Mouse (Mus musculus) stomach, postnatal 0 days (tissue): ENCODE data around the gene Slc43a3. TPM values are rescaled to one million over a fixed set of nuclear protein-coding genes. Genes with fewer than 3 reads are reported as not detected.

Experiments used
- ATAC-seq: fragments of 200-750 bp; cut with Nextera tagmentation; 2 replicates; pipeline ENCODE4 v1.8.0; 2017; ENCODE audit not compliant: low FRiP score, low TSS enrichment
- DNase-seq: peaks from one replicate; pipeline ENCODE4 v3.0.0-alpha.2; 2016; ENCODE audit warnings: low spot score
- H3K27ac ChIP-seq: fragments of 300-500 bp; sonication (generic); replicated peaks from 2 replicates; pipeline ENCODE4 v1.5.1; 2014; ENCODE audit warnings: mild to moderate bottlenecking, control low read depth
- H3K27me3 ChIP-seq: fragments of 300-500 bp; sonication (generic); 2 replicates; pipeline ENCODE4 v1.6.1; 2014; ENCODE audit warnings: low read length; ENCODE audit not compliant: control insufficient read depth, insufficient read depth
- H3K36me3 ChIP-seq: fragments of 300-500 bp; sonication (generic); 2 replicates; pipeline ENCODE4 v1.6.1; 2014; ENCODE audit warnings: low read length, mixed read lengths; ENCODE audit not compliant: control insufficient read depth, insufficient read depth
- H3K4me1 ChIP-seq: fragments of 300-500 bp; sonication (generic); replicated peaks from 2 replicates; pipeline ENCODE4 v1.6.1; 2014; ENCODE audit warnings: antibody characterized with exemption; ENCODE audit not compliant: control insufficient read depth, insufficient read depth
- H3K4me2 ChIP-seq: fragments of 300-500 bp; sonication (generic); replicated peaks from 2 replicates; pipeline ENCODE4 v1.6.1; 2014; ENCODE audit warnings: low read depth, mild to moderate bottlenecking, control low read depth, moderate library complexity
- H3K4me3 ChIP-seq: fragments of 300-500 bp; sonication (generic); 2 replicates; pipeline ENCODE4 v1.5.1; 2014; ENCODE audit warnings: low read depth, low read length, control low read depth
- H3K9ac ChIP-seq: fragments of 300-500 bp; sonication (generic); 2 replicates; pipeline ENCODE4 v1.6.1; 2014; ENCODE audit warnings: mild to moderate bottlenecking, low read length, control low read depth, mixed read lengths
- H3K9me3 ChIP-seq: fragments of 300-500 bp; sonication (generic); 2 replicates; pipeline ENCODE4 v1.6.1; 2016; ENCODE audit warnings: low read length; ENCODE audit not compliant: control insufficient read depth
- CTCF ChIP-seq: IDR thresholded peaks from 2 replicates; pipeline ENCODE4 v1.5.1; 2016; ENCODE audit warnings: antibody characterized with exemption, low read depth, mild to moderate bottlenecking, moderate library complexity
- EP300 ChIP-seq: optimal IDR thresholded peaks from 2 replicates; pipeline ENCODE3; 2016; ENCODE audit warnings: antibody characterized with exemption
- WGBS: fragments of 180-500 bp; shearing (Covaris S2); extraction: QIAGEN DNeasy Blood & Tissue Kit; methylation state at CpG from one replicate; pipeline ENCODE4 v1.1.7; 2014; 5-methylcytosine and 5-hydroxymethylcytosine counted together
- polyA plus RNA-seq: library from polyadenylated mRNA; unstranded; fragments of >200 nt; fragmentation: Nextera tagmentation; extraction: Ambion mirVana; gene quantifications from 2 replicates; pipeline ENCODE4 v1.2.1, GENCODE M21; 2015

Gene Slc43a3
- polyA plus RNA-seq, 1 experiment from 2014 or later, result 16.5 TPM

DNA sequence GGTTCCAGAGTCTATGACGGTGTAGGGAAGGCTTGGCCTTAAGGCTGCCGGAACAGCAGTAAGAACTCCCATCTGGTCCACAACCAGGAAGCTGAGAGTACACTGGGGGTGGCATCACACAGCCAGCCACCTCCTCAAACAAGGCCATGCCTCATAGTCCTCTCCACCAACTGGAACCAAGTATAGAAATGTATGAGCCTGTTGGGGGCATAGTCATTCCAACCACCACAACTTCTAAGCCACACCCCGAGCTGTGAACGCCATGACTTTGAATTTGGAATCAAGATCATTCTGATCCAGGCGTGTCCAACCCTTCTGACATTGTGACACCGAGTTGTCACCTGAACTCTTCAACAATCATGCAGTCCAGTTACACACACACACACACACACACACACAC, 3.3 kb downstream of the Slc43a3 start:
- H3K4me1 ChIP-seq, result peaks cover 3% of the 10 kb centered on the region; the same call in 1 of the 2 replicates

DNA sequence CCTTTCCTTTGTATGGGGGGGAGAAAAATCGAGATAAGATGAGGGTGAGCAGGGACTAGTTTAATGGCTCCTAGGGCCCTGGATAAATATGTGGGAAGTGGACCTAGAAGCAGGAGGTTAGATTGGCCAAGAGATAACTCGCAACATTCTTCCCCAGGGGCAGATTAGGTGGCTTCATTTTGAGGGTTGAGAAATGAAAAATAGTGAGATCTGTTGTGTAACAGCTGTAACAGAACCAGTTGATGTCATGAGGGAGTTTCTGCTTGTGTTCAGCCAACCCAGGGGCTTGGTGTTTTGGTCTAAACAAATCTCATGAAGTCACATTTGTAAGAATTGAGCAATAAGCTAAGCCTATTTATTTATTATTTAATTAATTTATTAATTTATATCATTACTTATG, 5.0 kb downstream of the Slc43a3 start:
- no peak for DNase-seq
- H3K36me3 ChIP-seq, result no peaks in the 10 kb centered on the region

More for the DNA sequence above, 3.3 kb downstream of the Slc43a3 start:
- Histone ChIP-seq H3K36me3 (no peaks in the 10 kb centered on the region), H3K27me3 (no peaks in the 10 kb centered on the region), H3K4me2 (no peak overlapping the region), H3K9ac (no peak overlapping the region), H3K9me3 (no peaks in the 10 kb centered on the region), H3K4me3 (no peak overlapping the region), H3K27ac (no peak overlapping the region)
- TF ChIP-seq CTCF (no peak), EP300 (no peak)
- DNase-seq (no peak), ATAC-seq (no peak)
- 93% methylated on average over 6 of the region's 6 CpGs for WGBS

DNA sequence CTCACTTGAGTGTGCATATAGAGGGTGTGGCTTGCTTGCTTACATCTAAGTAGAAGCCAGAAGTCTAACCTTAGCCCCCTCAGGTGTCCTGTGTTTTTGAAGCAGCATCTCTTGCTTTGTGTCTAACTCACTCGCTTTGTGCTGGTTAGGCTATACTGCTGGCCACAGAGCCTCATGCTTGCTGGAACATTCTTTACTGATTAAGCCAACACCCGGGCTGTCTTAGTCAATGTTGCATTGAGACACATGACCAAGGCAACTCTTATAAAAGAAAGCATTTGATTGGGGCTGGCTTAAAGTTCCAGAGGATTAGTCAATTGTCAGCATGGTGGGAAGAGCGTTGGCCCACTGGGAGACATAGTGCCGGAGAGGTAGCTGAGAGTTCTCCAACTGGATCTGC, 5.4 kb downstream of the Slc43a3 start:
- no peak overlapping the region for H3K4me3 ChIP-seq
- no peak overlapping the region for H3K4me2 ChIP-seq
- H3K27me3 ChIP-seq, result no peaks in the 10 kb centered on the region
- no peak overlapping the region for H3K9ac ChIP-seq
- 85% methylated on average over 4 of the region's 4 CpGs for WGBS
- DNase-seq, result no peak
- H3K27ac ChIP-seq, result no peak overlapping the region
- no peak for ATAC-seq
- H3K9me3 ChIP-seq, result no peaks in the 10 kb centered on the region
- no peak for TF ChIP-seq CTCF
- TF ChIP-seq EP300, result no peak
- peaks cover 3% of the 10 kb centered on the region; the same call in 1 of the 2 replicates for H3K4me1 ChIP-seq
- H3K36me3 ChIP-seq, result no peaks in the 10 kb centered on the region

More for the DNA sequence above, 5.0 kb downstream of the Slc43a3 start:
- TF ChIP-seq CTCF (no peak), EP300 (no peak)
- Histone ChIP-seq H3K4me1 (peaks cover 3% of the 10 kb centered on the region; the same call in 1 of the 2 replicates), H3K4me2 (no peak overlapping the region), H3K9ac (no peak overlapping the region), H3K4me3 (no peak overlapping the region), H3K27ac (no peak overlapping the region), H3K9me3 (no peaks in the 10 kb centered on the region), H3K27me3 (no peaks in the 10 kb centered on the region)
- WGBS, result 76% methylated on average over 2 of the region's 2 CpGs
- no peak for ATAC-seq

DNA sequence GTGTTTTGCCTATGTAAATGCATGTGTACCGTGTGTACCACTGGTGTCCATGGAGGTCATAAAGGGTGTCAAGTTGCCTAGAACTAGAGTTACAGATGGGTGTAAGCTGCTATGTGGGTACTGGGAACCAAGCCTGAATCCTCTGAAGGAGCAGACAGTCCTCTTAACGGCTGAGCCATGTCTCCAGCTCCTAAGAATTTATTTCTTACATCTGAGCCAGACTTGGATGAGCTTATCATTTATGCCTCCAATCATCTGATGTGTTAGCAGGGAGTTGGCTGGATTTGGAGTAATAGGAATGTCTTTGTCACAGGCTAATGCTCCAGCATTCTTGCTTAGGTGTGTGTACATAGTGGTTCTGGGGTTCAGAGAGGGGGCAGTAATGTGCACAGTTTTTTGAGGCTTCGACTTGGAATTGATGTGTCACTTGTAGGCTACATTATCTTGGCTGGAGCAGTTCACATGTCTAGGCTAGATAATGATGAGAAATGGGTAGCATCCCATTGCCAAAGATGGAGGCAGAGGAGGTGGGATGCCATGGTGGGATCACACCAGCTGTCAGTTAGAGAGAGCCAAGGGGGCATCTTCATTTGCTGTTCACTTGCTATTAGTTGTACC, 10.9 kb downstream of the Slc43a3 start:
- no peak for DNase-seq

DNA sequence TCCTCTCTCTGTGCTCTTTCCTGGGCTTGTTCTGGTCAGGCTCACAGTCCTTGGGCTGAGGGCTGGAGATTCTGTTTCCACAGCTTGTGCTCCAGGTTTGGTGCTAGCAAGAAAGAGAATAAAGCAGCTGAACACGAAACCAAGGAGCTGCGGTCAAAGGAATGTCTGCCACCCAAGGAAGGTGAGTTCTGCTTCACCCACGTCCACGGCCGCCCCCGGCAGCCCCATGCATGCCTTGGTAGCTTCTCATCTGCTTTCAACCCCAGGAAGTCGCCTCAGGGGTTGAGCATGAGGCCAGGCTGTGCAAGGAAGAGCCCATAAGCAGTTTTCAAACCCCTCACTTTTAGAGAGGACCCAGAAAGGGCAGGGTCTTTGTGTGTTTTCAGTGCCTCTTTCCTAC, 11.9 kb downstream of the Slc43a3 start:
- Histone ChIP-seq H3K27ac (no peak overlapping the region), H3K4me3 (no peak overlapping the region), H3K36me3 (peaks cover 6% of the 10 kb centered on the region; the same call in 1 of the 2 replicates), H3K9me3 (no peaks in the 10 kb centered on the region), H3K4me1 (no peaks in the 10 kb centered on the region), H3K4me2 (no peak overlapping the region), H3K27me3 (no peaks in the 10 kb centered on the region), H3K9ac (no peak overlapping the region)
- ATAC-seq (no peak), DNase-seq (no peak)
- WGBS, result 95% methylated on average over 7 of the region's 7 CpGs
- TF ChIP-seq CTCF (no peak), EP300 (no peak)

More for the DNA sequence above, 10.9 kb downstream of the Slc43a3 start:
- no peaks in the 10 kb centered on the region for H3K4me1 ChIP-seq
- ATAC-seq, result no peak
- no peak overlapping the region for H3K9ac ChIP-seq
- no peak overlapping the region for H3K4me2 ChIP-seq
- H3K27ac ChIP-seq, result no peak overlapping the region
- WGBS, result 79% methylated on average over 3 of the region's 3 CpGs
- H3K27me3 ChIP-seq, result no peaks in the 10 kb centered on the region
- H3K36me3 ChIP-seq, result peaks cover 6% of the 10 kb centered on the region; the same call in 1 of the 2 replicates
- no peak overlapping the region for H3K4me3 ChIP-seq
- no peak for TF ChIP-seq EP300
- TF ChIP-seq CTCF, result no peak
- H3K9me3 ChIP-seq, result no peaks in the 10 kb centered on the region

DNA sequence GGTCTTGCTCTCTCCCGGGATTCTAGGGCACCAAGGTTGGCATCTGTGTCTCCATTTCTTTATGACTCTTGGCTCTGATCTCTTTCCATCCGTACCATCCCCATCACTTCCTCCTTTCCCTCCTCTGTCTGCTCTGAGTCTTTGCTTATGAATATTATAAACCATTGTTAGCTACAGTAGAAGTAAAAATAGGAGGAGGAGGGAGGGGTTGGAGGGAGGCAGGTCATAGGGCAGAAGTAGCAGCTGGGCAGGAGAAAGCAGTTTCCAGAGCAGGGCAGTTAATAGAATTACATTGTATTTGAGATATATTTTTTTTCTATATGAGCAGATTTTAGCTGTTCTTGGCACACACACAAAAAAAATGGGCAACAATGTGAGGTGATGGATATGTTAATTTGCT, 12.3 kb downstream of the Slc43a3 start:
- H3K9ac ChIP-seq, result no peak overlapping the region
- no peaks in the 10 kb centered on the region for H3K4me1 ChIP-seq
- no peak overlapping the region for H3K4me3 ChIP-seq
- H3K27ac ChIP-seq, result no peak overlapping the region
- WGBS, result 68% methylated on average over 2 of the region's 2 CpGs
- TF ChIP-seq EP300 (no peak), CTCF (no peak)
- DNase-seq (no peak), ATAC-seq (no peak)
- H3K36me3 ChIP-seq, result peaks cover 6% of the 10 kb centered on the region; the same call in 1 of the 2 replicates
- H3K4me2 ChIP-seq, result no peak overlapping the region
- no peaks in the 10 kb centered on the region for H3K9me3 ChIP-seq
- H3K27me3 ChIP-seq, result no peaks in the 10 kb centered on the region
